Mouse (Mus musculus) embryo, embryonic 9.5 days (tissue): ENCODE measurements around the gene Plekha5.
A peak's percentile ranks its signal among the peaks of the same experiment; 100 is the strongest.

Experiments used
- DNase-seq: peaks from one replicate; pipeline ENCODE4 v3.0.0-alpha.2; 2017; ENCODE audit errors: extremely low spot score

Plekha5 gene

GRCm38 (mm10) chr6:140423846-140424200 lies at the start of gene Plekha5:
TSS of gene Plekha5 (plus strand) at chr6:140424054.
- peak; percentile 81 for DNase-seq

GRCm38 (mm10) chr6:140375671-140376070 lies 48.2 kb upstream of the Plekha5 start:
- DNase-seq: no peak

GRCm38 (mm10) chr6:140380588-140380987 lies 43.3 kb upstream of the Plekha5 start:
- no peak for DNase-seq

- no peak for DNase-seq
Measured at GRCm38 (mm10) chr6:140381162-140381561, 42.7 kb upstream of the Plekha5 start.

- no peak for DNase-seq
Measured at GRCm38 (mm10) chr6:140383580-140384400, 40.1 kb upstream of the Plekha5 start.

GRCm38 (mm10) chr6:140396687-140397086 lies 27.2 kb upstream of the Plekha5 start:
- DNase-seq: no peak

GRCm38 (mm10) chr6:140402766-140403310 lies 21.0 kb upstream of the Plekha5 start:
- DNase-seq: no peak

GRCm38 (mm10) chr6:140411996-140412395 lies 11.9 kb upstream of the Plekha5 start:
- DNase-seq: no peak

GRCm38 (mm10) chr6:140423041-140423845 lies 611 bp upstream of the Plekha5 start:
- DNase-seq: peak; percentile 32

- peak; percentile 75 for DNase-seq
Measured at GRCm38 (mm10) chr6:140424201-140424990, 542 bp downstream of the Plekha5 start.

- peak; percentile 66 for DNase-seq
Measured at GRCm38 (mm10) chr6:140424991-140425361, 1.1 kb downstream of the Plekha5 start.

GRCm38 (mm10) chr6:140429236-140429635 lies 5.4 kb downstream of the Plekha5 start:
- DNase-seq: no peak

- no peak for DNase-seq
Measured at GRCm38 (mm10) chr6:140432363-140432762, 8.5 kb downstream of the Plekha5 start.

GRCm38 (mm10) chr6:140443374-140443773 lies 19.5 kb downstream of the Plekha5 start:
- peak; percentile 49 for DNase-seq

GRCm38 (mm10) chr6:140444147-140444546 lies 20.3 kb downstream of the Plekha5 start:
- no peak for DNase-seq

- DNase-seq: no peak
Measured at GRCm38 (mm10) chr6:140444855-140445465, 21.1 kb downstream of the Plekha5 start.

GRCm38 (mm10) chr6:140448010-140448739 lies 24.3 kb downstream of the Plekha5 start:
- DNase-seq: no peak

GRCm38 (mm10) chr6:140450693-140451092 lies 26.8 kb downstream of the Plekha5 start:
- no peak for DNase-seq

- no peak for DNase-seq
Measured at GRCm38 (mm10) chr6:140452736-140453135, 28.9 kb downstream of the Plekha5 start.

- no peak for DNase-seq
Measured at GRCm38 (mm10) chr6:140453454-140453853, 29.6 kb downstream of the Plekha5 start.

GRCm38 (mm10) chr6:140454388-140454787 lies 30.5 kb downstream of the Plekha5 start:
- no peak for DNase-seq
